Mouse (Mus musculus) heart, embryonic 14.5 days (tissue): Measurements from ENCODE around the gene Ess2. TPM values are rescaled to one million over a fixed set of nuclear protein-coding genes. Genes with fewer than 3 reads are reported as not detected.

Source experiments
- ATAC-seq: fragments of 200-750 bp; cut with Nextera tagmentation; 2 replicates; pipeline ENCODE4 v1.8.0; 2017; ENCODE audit warnings: low read depth, moderate TSS enrichment; ENCODE audit not compliant: insufficient number of reproducible peaks, insufficient read depth, low FRiP score
- H3K27ac ChIP-seq, 2 experiments: fragments of 200-500 bp in 1 of 2; fragments of 300-500 bp in 1 of 2; sonication (generic) in 1 of 2; replicated peaks in 1 of 2; 2 replicates each; pipeline ENCODE4 v1.5.1; 2012 to 2014; ENCODE audit warnings: low read depth in 2 of 2, low read length in 2 of 2, control low read depth in 1 of 2, mild to moderate bottlenecking in 1 of 2, mixed read lengths in 1 of 2; ENCODE audit not compliant: control insufficient read depth in 1 of 2, insufficient read depth in 1 of 2
- H3K27me3 ChIP-seq: fragments of 300-500 bp; sonication (generic); 2 replicates; pipeline ENCODE4 v1.6.1; 2014; ENCODE audit warnings: mild to moderate bottlenecking, low read length, control low read depth; ENCODE audit not compliant: control insufficient read depth, insufficient read depth
- H3K36me3 ChIP-seq: fragments of 300-500 bp; sonication (generic); 2 replicates; pipeline ENCODE4 v1.6.1; 2014; ENCODE audit warnings: mild to moderate bottlenecking, control low read depth, low read length, mixed read lengths; ENCODE audit not compliant: control insufficient read depth, insufficient read depth
- H3K4me1 ChIP-seq, 2 experiments: fragments of 200-500 bp in 1 of 2; fragments of 300-500 bp in 1 of 2; sonication (generic) in 1 of 2; 2 replicates each; pipeline ENCODE4 v1.6.1; 2012 to 2014; ENCODE audit warnings: low read length in 2 of 2, control low read depth in 1 of 2, mixed read lengths in 1 of 2; ENCODE audit not compliant: control insufficient read depth in 2 of 2, insufficient read depth in 2 of 2
- H3K4me2 ChIP-seq: fragments of 300-500 bp; sonication (generic); 2 replicates; pipeline ENCODE4 v1.6.1; 2014; ENCODE audit warnings: mild to moderate bottlenecking, low read length
- H3K4me3 ChIP-seq, 2 experiments: fragments of 200-500 bp in 1 of 2; fragments of 300-500 bp in 1 of 2; sonication (generic) in 1 of 2; 2 replicates each; pipeline ENCODE4 v1.5.1; 2012 to 2014; ENCODE audit warnings: low read length in 2 of 2, mild to moderate bottlenecking in 2 of 2, control low read depth in 1 of 2, low read depth in 1 of 2, moderate library complexity in 1 of 2; ENCODE audit not compliant: control insufficient read depth in 1 of 2, insufficient read depth in 1 of 2
- H3K9ac ChIP-seq: fragments of 300-500 bp; sonication (generic); 2 replicates; pipeline ENCODE4 v1.6.1; 2014; ENCODE audit warnings: mild to moderate bottlenecking, low read length
- H3K9me3 ChIP-seq: fragments of 300-500 bp; sonication (generic); 2 replicates; pipeline ENCODE4 v1.6.1; 2016; ENCODE audit warnings: low read length, control low read depth; ENCODE audit not compliant: control insufficient read depth
- WGBS: fragments of 180-500 bp; shearing (Covaris S2); extraction: QIAGEN DNeasy Blood & Tissue Kit; methylation state at CpG from one replicate; pipeline ENCODE4 v1.1.7; 2014; 5-methylcytosine and 5-hydroxymethylcytosine counted together
- polyA plus RNA-seq: library from polyadenylated mRNA; unstranded; fragments of >200 nt; fragmentation: Nextera tagmentation; extraction: Ambion mirVana; gene quantifications from 2 replicates; pipeline ENCODE4 v1.2.1, GENCODE M21; 2014

Gene Ess2
- polyA plus RNA-seq, 1 experiment from 2014 or later = 27.4 TPM

DNA sequence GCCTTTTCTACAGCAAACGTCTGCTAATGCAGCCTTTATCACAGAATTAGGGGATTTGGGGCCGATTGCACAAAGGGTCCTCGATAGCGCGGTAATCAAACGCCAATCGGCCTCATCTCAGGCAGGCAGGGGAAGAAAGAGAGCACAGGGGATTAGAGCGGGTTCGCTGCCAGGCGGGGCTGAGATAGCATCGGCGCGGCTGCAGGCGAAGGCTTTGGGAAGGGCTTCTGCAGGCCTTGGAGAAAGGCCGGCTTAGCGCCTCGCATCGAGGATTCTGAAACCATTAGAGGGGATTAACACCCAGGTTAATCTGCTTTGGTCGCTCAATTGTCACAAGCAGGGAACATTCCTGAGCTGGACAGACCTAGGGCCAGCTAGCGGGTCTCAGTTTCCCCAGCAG is 9.4 kb upstream of the Ess2 start:
- ATAC-seq = no peak
- Histone ChIP-seq H3K27me3 (peaks cover 36% of the 10 kb centered on the region), H3K4me2 (peak overlapping the region; percentile 95), H3K9ac (peak overlapping the region; percentile 96), H3K9me3 (no peaks in the 10 kb centered on the region), H3K4me1 (peaks cover 11 to 16% of the 10 kb centered on the region in 2 experiments), H3K4me3 (no peak overlapping the region), H3K36me3 (peaks cover 9% of the 10 kb centered on the region), H3K27ac (no peak overlapping the region)
- WGBS = 8% methylated on average over 20 of the region's 20 CpGs

GRCm38 (mm10) chr16:17914307-17915249 is 3.4 kb upstream of the Ess2 start, which contains the start of gene Gsc2:
Gene Gsc2 (minus strand): TSS chr16:17915059.
- Histone ChIP-seq H3K27me3 (peaks cover 67% of the 10 kb centered on the region), H3K9ac (peak within 1 kb of the TSS; percentile 25; the same call in 1 of the 2 replicates), H3K4me1 (peaks cover 3 to 17% of the 10 kb centered on the region in 2 experiments), H3K4me3 (peak within 1 kb of the TSS; percentile 7 to 38; a peak in 3 of 4 replicates), H3K4me2 (peak within 1 kb of the TSS; percentile 70), H3K36me3 (no peaks in the 10 kb centered on the region), H3K9me3 (no peaks in the 10 kb centered on the region), H3K27ac (no peak within 1 kb of the TSS)
- no peak for ATAC-seq
- under 1% methylated on average over 94 of the region's 106 CpGs for WGBS

GRCm38 (mm10) chr16:17898462-17898861 is 12.7 kb downstream of the Ess2 start, which contains the start of the genes Dgcr2 and Tssk2:
Gene Dgcr2 (minus strand): TSS chr16:17898562.
Gene Tssk2 (plus strand): TSS chr16:17898637.
- no peak within 1 kb of the TSS for H3K9ac ChIP-seq
- no peak within 1 kb of the TSS for H3K27ac ChIP-seq
- peaks cover 50% of the 10 kb centered on the region for H3K36me3 ChIP-seq
- no peak within 1 kb of the TSS for H3K4me2 ChIP-seq
- H3K4me1 ChIP-seq = no peaks in the 10 kb centered on the region
- no peak for ATAC-seq
- WGBS = 90% methylated on average over 14 of the region's 14 CpGs
- no peaks in the 10 kb centered on the region for H3K9me3 ChIP-seq
- no peaks in the 10 kb centered on the region for H3K27me3 ChIP-seq
- H3K4me3 ChIP-seq = no peak within 1 kb of the TSS

GRCm38 (mm10) chr16:17896091-17896490 is 15.1 kb downstream of the Ess2 start:
- Histone ChIP-seq H3K4me2 (no peak overlapping the region), H3K36me3 (peaks cover 26% of the 10 kb centered on the region), H3K9ac (no peak overlapping the region), H3K27me3 (no peaks in the 10 kb centered on the region), H3K9me3 (no peaks in the 10 kb centered on the region), H3K4me3 (no peak overlapping the region), H3K4me1 (peaks cover 4 to 12% of the 10 kb centered on the region in 2 experiments; a peak in 3 of 4 replicates), H3K27ac (no peak overlapping the region)
- ATAC-seq = no peak

- H3K4me1 ChIP-seq = peaks cover 11 to 25% of the 10 kb centered on the region in 2 experiments
- no peak within 1 kb of the TSS for H3K4me2 ChIP-seq
- ATAC-seq = no peak
- no peaks in the 10 kb centered on the region for H3K9me3 ChIP-seq
- no peak within 1 kb of the TSS for H3K4me3 ChIP-seq
- H3K36me3 ChIP-seq = peaks cover 11% of the 10 kb centered on the region; the same call in 1 of the 2 replicates
- H3K27me3 ChIP-seq = no peaks in the 10 kb centered on the region
- 81% methylated on average over 2 of the region's 2 CpGs for WGBS
- no peak within 1 kb of the TSS for H3K9ac ChIP-seq
- H3K27ac ChIP-seq = no peak within 1 kb of the TSS
Measured at GRCm38 (mm10) chr16:17893923-17894322, 17.2 kb downstream of the Ess2 start, which contains the start of gene Tssk1. Gene Tssk1 (plus strand): TSS chr16:17894223.

DNA sequence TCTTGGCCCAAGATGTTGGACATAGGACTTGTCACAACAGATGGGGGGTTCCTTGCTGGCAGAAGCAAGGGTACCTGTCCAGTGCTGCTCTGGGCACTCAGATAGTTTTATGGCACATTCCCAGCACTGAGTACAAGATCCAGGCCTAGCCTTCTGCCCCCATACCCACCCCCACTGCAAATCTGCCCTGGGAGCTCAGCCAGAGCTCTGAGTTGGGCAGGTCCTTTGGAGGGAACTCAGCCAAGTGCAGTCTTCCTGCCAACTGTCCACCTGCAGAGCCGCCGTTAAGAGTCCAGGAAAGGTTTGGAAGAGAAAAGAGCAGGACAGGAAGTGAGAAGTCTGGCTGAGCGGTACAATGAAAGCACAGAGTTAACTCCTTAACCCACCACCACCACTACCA is 18.5 kb downstream of the Ess2 start:
- H3K9ac ChIP-seq = no peak overlapping the region
- 39% methylated on average over 3 of the region's 3 CpGs for WGBS
- no peak for ATAC-seq
- no peaks in the 10 kb centered on the region for H3K27me3 ChIP-seq
- H3K4me2 ChIP-seq = no peak overlapping the region
- H3K4me3 ChIP-seq = no peak overlapping the region
- H3K9me3 ChIP-seq = no peaks in the 10 kb centered on the region
- H3K36me3 ChIP-seq = 0 out of 2 replicates have a peak, but pooled peaks cover 6% of the 10 kb centered on the region
- H3K4me1 ChIP-seq = peaks cover 11 to 25% of the 10 kb centered on the region in 2 experiments
- H3K27ac ChIP-seq = no peak overlapping the region; a peak in 1 of 4 replicates

DNA sequence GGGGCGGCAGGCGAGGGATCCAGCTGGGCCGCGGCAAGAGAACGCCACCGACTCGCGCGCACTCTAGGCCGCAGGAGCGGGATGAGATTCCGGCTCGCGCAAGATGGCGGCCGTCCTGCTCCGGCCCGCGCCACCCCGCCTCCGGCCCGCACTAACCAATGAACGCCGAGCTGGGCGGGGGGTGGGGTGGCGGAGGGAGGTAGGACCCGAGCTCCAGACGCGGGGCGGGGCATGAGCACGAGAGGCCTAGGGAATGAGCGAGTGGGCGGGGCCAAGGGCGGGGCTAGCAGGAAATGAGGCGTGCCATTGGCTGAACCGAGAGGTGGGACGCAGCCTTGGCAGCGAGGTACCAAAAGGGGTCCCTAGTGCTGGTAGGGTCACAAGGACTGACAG is 19.6 kb downstream of the Ess2 start, which contains the start of gene Gm20518:
Gene Gm20518 (minus strand): TSS at position 105 of the 393 bp plus-strand sequence.
- Histone ChIP-seq H3K4me1 (peaks cover 11 to 25% of the 10 kb centered on the region in 2 experiments), H3K9ac (peak within 1 kb of the TSS; percentile 97), H3K27ac (peak within 1 kb of the TSS; percentile 95 to 97), H3K9me3 (no peaks in the 10 kb centered on the region), H3K4me3 (peak within 1 kb of the TSS; percentile 98), H3K27me3 (no peaks in the 10 kb centered on the region), H3K36me3 (0 out of 2 replicates have a peak, but pooled peaks cover 6% of the 10 kb centered on the region), H3K4me2 (peak within 1 kb of the TSS; percentile 83)
- ATAC-seq = peak; percentile 98
- WGBS = under 1% methylated on average over 37 of the region's 38 CpGs
